Mouse (Mus musculus) liver, embryonic 14.5 days (tissue): ENCODE results near the gene Ube2s. TPM values are rescaled to one million over a fixed set of nuclear protein-coding genes. Genes with fewer than 3 reads are reported as not detected.
A peak's percentile ranks its signal among the peaks of the same experiment; 100 is the strongest.
"Not testable (repeated sequence)": the region's sequence is repeated elsewhere in the genome, so short reads cannot be mapped to it uniquely, and the experiment has no call there.

Experiments
- ATAC-seq: fragments of 200-750 bp; cut with Nextera tagmentation; 2 replicates; pipeline ENCODE4 v1.8.0; 2017; ENCODE audit warnings: moderate number of reproducible peaks, mild to moderate bottlenecking, moderate library complexity; ENCODE audit not compliant: insufficient read depth
- DNase-seq, 3 experiments: peaks; one replicate each; pipeline ENCODE4 v3.0.0-alpha.2; 2012 to 2013; ENCODE audit warnings: low read depth in 3 of 3, low spot score in 3 of 3
- H3K27ac ChIP-seq: fragments of 300-500 bp; sonication (generic); 2 replicates; pipeline ENCODE4 v1.5.1; 2014; ENCODE audit warnings: moderate library complexity, mild to moderate bottlenecking, control low read depth, inconsistent platforms
- H3K27me3 ChIP-seq: fragments of 300-500 bp; sonication (generic); 2 replicates; pipeline ENCODE4 v1.6.1; 2014; ENCODE audit warnings: mild to moderate bottlenecking, low read length, moderate library complexity; ENCODE audit not compliant: control insufficient read depth, insufficient read depth
- H3K36me3 ChIP-seq: fragments of 300-500 bp; sonication (generic); replicated peaks from 2 replicates; pipeline ENCODE4 v1.6.1; 2014; ENCODE audit warnings: low read depth; ENCODE audit not compliant: control insufficient read depth, insufficient read depth
- H3K4me1 ChIP-seq, 2 experiments: fragments of 200-500 bp in 1 of 2; fragments of 300-500 bp in 1 of 2; sonication (generic) in 1 of 2; replicated peaks; 2 replicates each; pipeline ENCODE4 v1.6.1; 2012 to 2014; ENCODE audit warnings: antibody characterized with exemption in 1 of 2, inconsistent platforms in 1 of 2, low read length in 1 of 2; ENCODE audit not compliant: control insufficient read depth in 2 of 2, insufficient read depth in 2 of 2
- H3K4me2 ChIP-seq: fragments of 300-500 bp; sonication (generic); 2 replicates; pipeline ENCODE4 v1.6.1; 2014; ENCODE audit warnings: low read depth, mild to moderate bottlenecking, control low read depth, moderate library complexity
- H3K4me3 ChIP-seq, 2 experiments: fragments of 200-500 bp in 1 of 2; fragments of 300-500 bp in 1 of 2; sonication (generic) in 1 of 2; 2 replicates each; pipeline ENCODE4 v1.5.1; 2012 to 2014; ENCODE audit warnings: low read depth in 2 of 2, low read length in 2 of 2, mild to moderate bottlenecking in 2 of 2, control low read depth in 1 of 2, inconsistent platforms in 1 of 2, moderate library complexity in 1 of 2; ENCODE audit not compliant: insufficient read depth in 1 of 2
- H3K9ac ChIP-seq: fragments of 300-500 bp; sonication (generic); replicated peaks from 2 replicates; pipeline ENCODE4 v1.6.1; 2014; ENCODE audit warnings: mild to moderate bottlenecking, control low read depth, moderate library complexity
- H3K9me3 ChIP-seq: fragments of 300-500 bp; sonication (generic); 2 replicates; pipeline ENCODE4 v1.6.1; 2016; ENCODE audit warnings: low read length, mixed read lengths; ENCODE audit not compliant: control insufficient read depth
- CTCF ChIP-seq: IDR thresholded peaks from 2 replicates; pipeline ENCODE4 v1.5.1; 2016; ENCODE audit warnings: antibody characterized with exemption, low read depth, control low read depth
- EP300 ChIP-seq: IDR thresholded peaks from 2 replicates; pipeline ENCODE4 v1.6.1; 2016; ENCODE audit warnings: antibody characterized with exemption, low read depth
- WGBS: fragments of 180-500 bp; shearing (Covaris S2); extraction: QIAGEN DNeasy Blood & Tissue Kit; methylation state at CpG from one replicate; pipeline ENCODE4 v1.1.7; 2014; ENCODE audit not compliant: insufficient replicate concordance; 5-methylcytosine and 5-hydroxymethylcytosine counted together
- polyA plus RNA-seq, 2 experiments: library from polyadenylated mRNA; depleted of rRNA in 1 of 2; stranded (reverse) in 1 of 2; unstranded in 1 of 2; fragments of >200 nt; fragmentation: Nextera tagmentation in 1 of 2; extraction: Ambion mirVana in 1 of 2; gene quantifications; 2 replicates each; pipeline versions ENCODE4 v1.2.1 to v1.2.3; 2012 to 2014

Gene Ube2s
- polyA plus RNA-seq (2012; rRNA removed) (186 and 265 TPM in 2 replicates), polyA plus RNA-seq (2014; fragmentation: Nextera tagmentation; extraction: Ambion mirVana) (295 and 316 TPM in 2 replicates)

DNA sequence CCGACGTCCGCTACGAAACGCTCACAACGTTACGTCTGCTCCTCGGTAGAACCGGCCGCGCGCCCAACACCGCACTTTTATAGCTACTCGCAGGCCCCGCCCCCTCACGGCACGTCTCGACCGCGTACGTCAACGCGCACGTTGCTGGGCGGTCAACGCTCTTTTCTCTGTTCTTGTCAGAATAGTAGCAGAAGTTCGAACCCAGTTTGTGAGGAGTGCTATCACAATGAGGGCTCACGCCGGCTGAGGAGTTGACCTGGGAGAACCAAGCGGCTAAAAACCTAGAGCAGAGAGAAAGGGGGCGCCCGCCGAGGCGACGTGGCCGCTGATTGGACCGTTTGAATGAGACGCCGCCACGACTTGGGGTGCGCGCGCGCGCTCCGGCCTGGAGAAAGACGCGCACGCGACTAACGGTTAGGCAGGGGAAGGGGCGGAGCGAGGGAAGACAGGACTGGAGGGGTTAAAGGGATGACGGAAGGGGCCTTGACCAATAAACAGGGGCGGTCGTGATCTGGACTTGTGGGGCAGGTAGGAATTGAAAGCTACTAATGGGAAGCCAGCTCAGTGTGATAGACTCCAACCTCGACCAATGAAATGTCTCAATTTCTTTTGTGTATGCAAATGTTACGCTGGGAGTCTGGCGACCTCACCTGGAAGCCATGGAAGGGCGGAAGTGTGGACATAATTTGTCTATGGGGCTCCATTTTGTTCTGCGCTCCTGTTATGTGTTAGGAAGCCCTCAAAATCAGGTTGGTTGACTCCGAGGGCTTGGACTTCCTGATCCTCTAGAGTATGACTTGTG is at the start of gene Ube2s:
TSS of gene Ube2s (minus strand) at position 288 of the 802 bp plus-strand sequence.
- no peaks in the 10 kb centered on the region for H3K27me3 ChIP-seq
- H3K4me2 ChIP-seq, result peak within 1 kb of the TSS; percentile 98
- ATAC-seq (peak; percentile 96), DNase-seq (peak; percentile 99 to 100 (median 100))
- peak within 1 kb of the TSS; percentile 82 for H3K27ac ChIP-seq
- TF ChIP-seq EP300 (peak; percentile 59), CTCF (peak; percentile 50)
- H3K36me3 ChIP-seq, result peaks cover 35% of the 10 kb centered on the region
- no peaks in the 10 kb centered on the region for H3K9me3 ChIP-seq
- H3K9ac ChIP-seq, result peak within 1 kb of the TSS; percentile 95
- peaks cover 29 to 30% of the 10 kb centered on the region in 2 experiments for H3K4me1 ChIP-seq
- WGBS, result under 1% methylated on average over 62 of the region's 62 CpGs
- H3K4me3 ChIP-seq, result peak within 1 kb of the TSS; percentile 100

DNA sequence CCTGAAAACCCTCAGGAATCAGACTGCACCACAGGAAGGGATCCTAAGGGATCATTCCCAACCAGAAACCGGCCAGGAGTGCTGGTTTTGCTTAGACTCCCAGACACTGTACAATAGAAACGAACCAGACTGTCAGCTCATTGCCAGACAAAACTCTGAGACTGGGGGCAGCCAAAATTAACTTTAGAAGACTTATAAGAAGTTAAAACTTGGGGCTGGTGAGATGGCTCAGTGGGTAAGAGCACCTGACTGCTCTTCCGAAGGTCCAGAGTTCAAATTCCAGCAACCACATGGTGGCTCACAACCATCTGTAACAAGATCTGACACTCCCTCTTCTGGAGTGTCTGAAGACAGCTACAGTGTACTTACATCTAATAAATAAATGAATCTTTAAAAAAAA is 48.5 kb upstream of the Ube2s start:
- H3K4me3 ChIP-seq, H3K9me3 ChIP-seq, H3K4me2 ChIP-seq, H3K27me3 ChIP-seq, ATAC-seq, H3K4me1 ChIP-seq, H3K36me3 ChIP-seq, DNase-seq, H3K9ac ChIP-seq, H3K27ac ChIP-seq: not testable (repeated sequence)
- 43% methylated on average over 3 of the region's 3 CpGs for WGBS

DNA sequence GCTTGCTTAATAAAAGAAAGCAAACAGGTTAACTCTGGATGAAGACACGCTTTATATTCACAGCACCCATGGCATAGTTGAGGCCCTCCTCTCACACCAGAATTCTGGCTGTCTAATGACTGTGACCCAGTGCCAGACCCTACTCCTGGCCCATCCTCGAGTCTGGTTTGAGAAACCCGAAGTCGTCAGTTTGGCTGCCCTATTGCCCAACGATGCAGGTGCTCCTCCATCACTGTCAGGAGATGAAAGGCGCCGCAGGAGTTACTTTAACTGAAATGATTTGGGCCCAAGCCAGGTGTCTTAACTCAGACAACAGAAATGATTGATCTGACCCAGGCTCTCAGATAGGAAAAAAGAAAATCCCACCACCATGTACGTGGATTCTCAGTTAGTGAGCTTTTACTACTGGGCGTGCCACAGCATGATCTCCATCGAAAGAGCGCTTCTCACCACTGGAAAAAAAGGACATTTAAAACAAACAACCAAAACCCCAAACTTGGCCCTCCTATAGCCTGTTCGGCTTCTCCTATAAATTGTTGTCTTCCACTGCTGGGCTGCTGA is 47.1 kb upstream of the Ube2s start:
- no peak overlapping the region for H3K9ac ChIP-seq
- no peaks in the 10 kb centered on the region for H3K9me3 ChIP-seq
- no peaks in the 10 kb centered on the region for H3K27me3 ChIP-seq
- no peak for DNase-seq
- no peak overlapping the region for H3K27ac ChIP-seq
- no peak for TF ChIP-seq CTCF
- no peak for TF ChIP-seq EP300
- H3K36me3 ChIP-seq, result no peaks in the 10 kb centered on the region
- no peak overlapping the region for H3K4me2 ChIP-seq
- H3K4me3 ChIP-seq, result no peak overlapping the region
- H3K4me1 ChIP-seq, result no peaks in the 10 kb centered on the region
- no peak for ATAC-seq
- 64% methylated on average over 12 of the region's 12 CpGs for WGBS

DNA sequence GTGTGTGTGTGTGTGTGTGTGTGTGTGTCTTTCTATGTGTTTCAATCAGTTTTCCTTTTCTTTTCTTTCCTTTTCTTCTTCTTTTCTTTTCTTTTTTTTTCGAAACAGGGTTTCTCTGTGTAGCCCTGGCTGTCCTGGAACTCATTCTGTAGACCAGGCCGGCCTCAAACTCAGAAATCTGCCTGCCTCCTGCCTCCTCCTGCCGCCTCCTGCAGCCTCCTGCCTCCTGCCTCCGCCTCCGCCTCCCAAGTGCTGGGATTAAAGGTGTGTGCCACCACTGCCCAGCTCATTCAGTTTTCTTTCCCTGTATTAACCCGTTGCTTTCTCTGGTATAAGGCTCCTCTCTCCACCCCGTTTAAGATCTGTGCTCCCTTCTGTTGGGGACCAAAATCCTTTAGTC is 44.9 kb upstream of the Ube2s start:
- Histone ChIP-seq H3K4me1 (no peaks in the 10 kb centered on the region), H3K4me2 (no peak overlapping the region), H3K4me3 (no peak overlapping the region), H3K36me3 (no peaks in the 10 kb centered on the region), H3K9ac (no peak overlapping the region), H3K9me3 (no peaks in the 10 kb centered on the region), H3K27me3 (no peaks in the 10 kb centered on the region), H3K27ac (no peak overlapping the region)
- TF ChIP-seq CTCF (no peak), EP300 (no peak)
- ATAC-seq (no peak), DNase-seq (no peak)
- 48% methylated on average over 7 of the region's 7 CpGs for WGBS

DNA sequence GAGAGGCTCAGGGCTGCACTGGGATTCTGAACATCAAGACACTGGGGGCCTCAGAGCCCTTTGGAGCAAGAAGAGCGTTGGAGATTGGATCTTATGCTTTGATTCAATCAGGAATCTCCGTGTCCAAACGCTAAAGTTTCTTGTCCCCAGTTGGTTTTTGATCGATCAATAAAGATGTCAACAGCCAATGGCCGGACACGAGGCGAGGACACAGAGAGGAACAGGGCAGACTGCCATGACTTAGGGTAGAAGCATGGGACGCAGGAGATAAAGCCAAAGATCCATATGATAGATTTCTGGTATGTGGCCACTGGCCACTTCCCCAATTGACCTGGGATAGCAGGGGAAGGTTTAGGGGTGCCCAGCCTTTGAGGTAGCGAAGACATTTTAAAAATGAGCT is 44.1 kb upstream of the Ube2s start:
- no peak for ATAC-seq
- 50% methylated on average over 9 of the region's 9 CpGs for WGBS
- TF ChIP-seq EP300 (no peak), CTCF (no peak)

More for the DNA sequence above, 44.1 kb upstream of the Ube2s start:
- Histone ChIP-seq H3K36me3 (no peaks in the 10 kb centered on the region), H3K9ac (no peak overlapping the region), H3K4me2 (no peak overlapping the region), H3K27me3 (no peaks in the 10 kb centered on the region), H3K4me3 (no peak overlapping the region), H3K9me3 (no peaks in the 10 kb centered on the region), H3K4me1 (no peaks in the 10 kb centered on the region), H3K27ac (no peak overlapping the region)
- DNase-seq, result no peak
